Comparison of ENCODE assay signal across 8 mouse cellular contexts in the genomic region with DNA sequence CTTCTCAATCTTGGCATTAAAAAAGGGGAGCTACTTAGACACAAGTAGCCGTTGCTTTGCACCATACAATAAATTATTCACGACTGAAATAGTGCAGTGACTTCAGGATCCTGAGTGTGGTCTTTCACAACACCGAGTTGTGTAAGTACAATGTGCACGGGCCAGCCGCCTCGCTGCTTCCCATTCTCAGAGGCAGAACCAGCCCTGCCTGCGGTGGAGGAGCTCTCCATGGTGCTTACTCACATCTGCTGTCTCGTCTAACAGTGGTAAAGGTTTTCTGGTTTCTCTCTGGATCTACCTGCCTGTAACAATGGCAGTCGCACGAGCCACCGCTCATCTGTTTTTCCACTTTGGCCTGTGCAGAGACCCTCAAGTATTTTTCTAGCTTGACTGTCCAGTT. TPM values are rescaled to one million over a fixed set of nuclear protein-coding genes. Genes with fewer than 3 reads are reported as not detected.
DNase-seq lines count a peak whose midpoint lies in the region; ATAC-seq and TF ChIP-seq lines count a peak whose summit lies in the region.
"Had no signal": no experiment of that assay in that cellular context is flagged by ENCODE, and none has a peak within 500 bp of the region (broad histone marks: within the 10 kb centered on the region; RNA-seq: fewer than 3 reads in every experiment).

No protein-coding gene starts in this region.

- no peak overlapping the region for H3K4me3 ChIP-seq in neural tube, embryonic 15.5 days (replicated peaks)
- no peak overlapping the region for H3K4me3 ChIP-seq in lung, embryonic 14.5 days (ENCODE audit: low read depth, low read length)

- H3K27ac ChIP-seq in neural tube, embryonic 15.5 days (replicated peaks) = no peak overlapping the region
- H3K27ac ChIP-seq in lung, embryonic 14.5 days (ENCODE audit: low read depth) = no peak overlapping the region

- ATAC-seq in neural tube, embryonic 15.5 days (ENCODE audit: low FRiP score) = no peak
- no peak for ATAC-seq in lung, embryonic 14.5 days (ENCODE audit: insufficient read depth)

- no peaks in the 10 kb centered on the region for H3K9me3 ChIP-seq in neural tube, embryonic 15.5 days (replicated peaks)
- H3K9me3 ChIP-seq in lung, embryonic 14.5 days (ENCODE audit: low read depth, low read length) = no peaks in the 10 kb centered on the region

- no peak overlapping the region for H3K9ac ChIP-seq in neural tube, embryonic 15.5 days (replicated peaks)
- no peak overlapping the region for H3K9ac ChIP-seq in lung, embryonic 14.5 days

- no peak for TF ChIP-seq CTCF in lung, embryonic 14.5 days (IDR thresholded peaks at IDR 0.05; ENCODE audit: low read depth)

- H3K4me1 ChIP-seq in neural tube, embryonic 15.5 days = peaks cover 21% of the 10 kb centered on the region
- H3K4me1 ChIP-seq in lung, embryonic 14.5 days (ENCODE audit: insufficient read depth) = peaks cover 9% of the 10 kb centered on the region; the same call in 1 of the 2 replicates

- no peak overlapping the region for H3K4me2 ChIP-seq in neural tube, embryonic 15.5 days
- H3K4me2 ChIP-seq in lung, embryonic 14.5 days = no peak overlapping the region

- 32% methylated on average over 11 of the region's 11 CpGs for WGBS in neural tube, embryonic 15.5 days
- 18% methylated on average over 11 of the region's 11 CpGs for WGBS in lung, embryonic 14.5 days

- H3K27me3 ChIP-seq in neural tube, embryonic 15.5 days (replicated peaks) = no peaks in the 10 kb centered on the region
- H3K27me3 ChIP-seq in lung, embryonic 14.5 days (ENCODE audit: insufficient read depth, low read length) = no peaks in the 10 kb centered on the region

- no peaks in the 10 kb centered on the region for H3K36me3 ChIP-seq in neural tube, embryonic 15.5 days
- no peaks in the 10 kb centered on the region for H3K36me3 ChIP-seq in lung, embryonic 14.5 days (ENCODE audit: insufficient read depth)

- DNase-seq in neural tube, embryonic 10.5 days (ENCODE audit: extremely low spot score, low spot score) = peak; percentile 53
- peak; percentile 77 for DNase-seq in adrenal gland, postnatal 25 days
- DNase-seq in heart, adult 9 months (ENCODE audit: low spot score in 2 of 2) = peak; percentile 7 to 39
- DNase-seq in lung, embryonic 14.5 days = peak; percentile 87
- peak; percentile 43 for DNase-seq in spleen, adult 12 weeks (ENCODE audit: low spot score)
- DNase-seq in frontal cortex, postnatal 10 days (ENCODE audit: low spot score in 2 of 2) = no peak

RNA-seq across cellular contexts. Expression of a gene that starts 5.0 kb away (rescaled TPM):
- 67.1 and 73.8 TPM in 2 replicates for polyA plus RNA-seq in neural tube, embryonic 15.5 days (2015; fragmentation: Nextera tagmentation; extraction: Ambion mirVana)
- 43.5 and 50.0 TPM in 2 replicates for total RNA-seq in adrenal gland, postnatal 25 days (2021)
- polyA plus RNA-seq in lung, embryonic 14.5 days (2014; fragmentation: Nextera tagmentation; extraction: Ambion mirVana) = 26.1 and 26.6 TPM in 2 replicates

RNA-seq across cellular contexts. Expression of a gene that starts 11.9 kb away (rescaled TPM):
- polyA plus RNA-seq in neural tube, embryonic 15.5 days (2015; fragmentation: Nextera tagmentation; extraction: Ambion mirVana) = 23.2 and 28.7 TPM in 2 replicates
- 15.1 and 16.4 TPM in 2 replicates for total RNA-seq in adrenal gland, postnatal 25 days (2021)
- polyA plus RNA-seq in lung, embryonic 14.5 days (2014; fragmentation: Nextera tagmentation; extraction: Ambion mirVana) = 32.1 and 33.9 TPM in 2 replicates

RNA-seq across cellular contexts. Expression of a gene that starts 48.6 kb away (rescaled TPM):
- not detected in 2 replicates for polyA plus RNA-seq in neural tube, embryonic 15.5 days (2015; fragmentation: Nextera tagmentation; extraction: Ambion mirVana)
- not detected in 2 replicates for total RNA-seq in adrenal gland, postnatal 25 days (2021)
- not detected in 2 replicates for polyA plus RNA-seq in lung, embryonic 14.5 days (2014; fragmentation: Nextera tagmentation; extraction: Ambion mirVana)
- total RNA-seq: gastrocnemius, postnatal 4 days had no signal

Comparison
In these comparisons a context has a peak if more than half of its experiments do, and no peak if none do; other contexts are left out.
1. DNase-seq: peak in neural tube, embryonic 10.5 days (single experiment), adrenal gland, postnatal 25 days (single experiment), heart, adult 9 months (2 of 2), lung, embryonic 14.5 days (single experiment) and spleen, adult 12 weeks (single experiment); none in frontal cortex, postnatal 10 days (0 of 2).